Mouse (Mus musculus) layer of hippocampus, adult 2 months (tissue): ENCODE measurements around the gene Btbd2. TPM values are rescaled to one million over a fixed set of nuclear protein-coding genes. Genes with fewer than 3 reads are reported as not detected.
A peak's percentile ranks its signal among the peaks of the same experiment; 100 is the strongest.

Experiments
- DNase-seq, 2 experiments: peaks; one replicate each; pipeline ENCODE4 v3.0.0; 2022; ENCODE audit warnings: low spot score in 2 of 2
- H3K27ac ChIP-seq: fragments of 200-600 bp; 2 replicates; pipeline ENCODE4 v1.8.1; 2022
- H3K4me3 ChIP-seq: fragments of 200-600 bp; 2 replicates; pipeline ENCODE4 v1.8.1; 2022; ENCODE audit warnings: mild to moderate bottlenecking
- CTCF ChIP-seq: fragments of 200-600 bp; conservative IDR thresholded peaks from 2 replicates; pipeline ENCODE4 v1.8.1; 2022; ENCODE audit warnings: antibody characterized with exemption, mild to moderate bottlenecking, moderate library complexity
- long read RNA-seq, 2 experiments: library from polyadenylated mRNA; stranded (forward); transcript quantifications; one replicate each; pipeline ENCODE4 v2.0.0; 2021; ENCODE audit warnings: borderline mapping rate in 2 of 2
- total RNA-seq, 2 experiments: library from RNA; stranded (reverse); gene quantifications; 2 replicates each; pipeline ENCODE4 v1.2.3; 2021

Btbd2 gene
- total RNA-seq = 100 to 1,000 TPM; 102 to 105 TPM
- long read RNA-seq, experiment 1, transcript Btbd2-202 (9 exons, 2,449 nt) = major isoform, 142 of 194 reads
- long read RNA-seq, experiment 1, partial matches to known transcripts = 13 of 194 reads
- long read RNA-seq, experiment 1, other reads (novel, unspliced or antisense) = 39 of 194 reads
- long read RNA-seq, experiment 2, transcript Btbd2-202 (9 exons, 2,449 nt) = major isoform, 212 of 288 reads
- long read RNA-seq, experiment 2, partial matches to known transcripts = 6 of 288 reads
- long read RNA-seq, experiment 2, other reads (novel, unspliced or antisense) = 69 of 288 reads

- no peak for TF ChIP-seq CTCF
- no peak for DNase-seq
- H3K27ac ChIP-seq = peak within 1 kb of the TSS; percentile 95
- H3K4me3 ChIP-seq = peak within 1 kb of the TSS; percentile 77
Measured at GRCm38 (mm10) chr10:80656863-80657623, at the start of gene Btbd2. Gene Btbd2 (minus strand): TSS chr10:80657071.

- H3K4me3 ChIP-seq = no peak overlapping the region
- no peak for TF ChIP-seq CTCF
- H3K27ac ChIP-seq = 0 out of 2 replicates have a peak overlapping the region, but pooled peaks have one; percentile 32
- no peak for DNase-seq
Measured at GRCm38 (mm10) chr10:80705479-80705878, 48.6 kb upstream of the Btbd2 start.

GRCm38 (mm10) chr10:80705033-80705432 is 48.2 kb upstream of the Btbd2 start:
- no peak for TF ChIP-seq CTCF
- Histone ChIP-seq H3K4me3 (no peak overlapping the region), H3K27ac (peak overlapping the region; percentile 32; the same call in 1 of the 2 replicates)
- DNase-seq = no peak

- Histone ChIP-seq H3K27ac (peak overlapping the region; percentile 91; the same call in 1 of the 2 replicates), H3K4me3 (no peak overlapping the region)
- no peak for DNase-seq
- TF ChIP-seq CTCF = no peak
Measured at GRCm38 (mm10) chr10:80704418-80704817, 47.5 kb upstream of the Btbd2 start.

- Histone ChIP-seq H3K27ac (peak overlapping the region; percentile 91), H3K4me3 (peak overlapping the region; percentile 81)
- no peak for TF ChIP-seq CTCF
- no peak for DNase-seq
Measured at GRCm38 (mm10) chr10:80703643-80704042, 46.8 kb upstream of the Btbd2 start.

- peak; percentile 94 to 95 for DNase-seq
- Histone ChIP-seq H3K4me3 (peak overlapping the region; percentile 81), H3K27ac (peak overlapping the region; percentile 91)
- TF ChIP-seq CTCF = peak; percentile 35
Measured at GRCm38 (mm10) chr10:80702536-80703390, 45.9 kb upstream of the Btbd2 start.

- peak; percentile 47 for TF ChIP-seq CTCF
- H3K27ac ChIP-seq = peak within 1 kb of the TSS; percentile 91
- DNase-seq = peak; percentile 98 to 100
- peak within 1 kb of the TSS; percentile 81 for H3K4me3 ChIP-seq
Measured at GRCm38 (mm10) chr10:80701721-80702535, 45.1 kb upstream of the Btbd2 start, which contains the start of the genes Mob3a and Izumo4. Gene Mob3a (minus strand): TSS chr10:80701977. Gene Izumo4 (plus strand): TSS chr10:80702184.

- TF ChIP-seq CTCF = no peak
- Histone ChIP-seq H3K27ac (no peak overlapping the region), H3K4me3 (peak overlapping the region; percentile 81; the same call in 1 of the 2 replicates)
- DNase-seq = no peak
Measured at GRCm38 (mm10) chr10:80700732-80701131, 43.9 kb upstream of the Btbd2 start.

- no peak for DNase-seq
- H3K4me3 ChIP-seq = no peak overlapping the region
Measured at GRCm38 (mm10) chr10:80700038-80700504, 43.2 kb upstream of the Btbd2 start.

GRCm38 (mm10) chr10:80698605-80699004 is 41.7 kb upstream of the Btbd2 start:
- H3K4me3 ChIP-seq = no peak overlapping the region
- no peak for DNase-seq
- H3K27ac ChIP-seq = no peak overlapping the region
- TF ChIP-seq CTCF = no peak

More at GRCm38 (mm10) chr10:80700038-80700504, 43.2 kb upstream of the Btbd2 start:
- no peak for TF ChIP-seq CTCF
- H3K27ac ChIP-seq = no peak overlapping the region

- no peak for DNase-seq
- no peak overlapping the region for H3K27ac ChIP-seq
- TF ChIP-seq CTCF = no peak
- H3K4me3 ChIP-seq = no peak overlapping the region
Measured at GRCm38 (mm10) chr10:80697812-80698211, 40.9 kb upstream of the Btbd2 start.

GRCm38 (mm10) chr10:80697393-80697787 is 40.5 kb upstream of the Btbd2 start:
- no peak for TF ChIP-seq CTCF
- Histone ChIP-seq H3K4me3 (no peak overlapping the region), H3K27ac (no peak overlapping the region)
- DNase-seq = no peak
